Mouse (Mus musculus) right cerebral cortex, adult 18-20 months (tissue): ENCODE measurements around the gene Soga1.
A peak's percentile ranks its signal among the peaks of the same experiment; 100 is the strongest.

Experiments used
- DNase-seq: peaks from one replicate; pipeline ENCODE4 v3.0.0; 2022; ENCODE audit warnings: mixed read lengths

Soga1 gene

DNA sequence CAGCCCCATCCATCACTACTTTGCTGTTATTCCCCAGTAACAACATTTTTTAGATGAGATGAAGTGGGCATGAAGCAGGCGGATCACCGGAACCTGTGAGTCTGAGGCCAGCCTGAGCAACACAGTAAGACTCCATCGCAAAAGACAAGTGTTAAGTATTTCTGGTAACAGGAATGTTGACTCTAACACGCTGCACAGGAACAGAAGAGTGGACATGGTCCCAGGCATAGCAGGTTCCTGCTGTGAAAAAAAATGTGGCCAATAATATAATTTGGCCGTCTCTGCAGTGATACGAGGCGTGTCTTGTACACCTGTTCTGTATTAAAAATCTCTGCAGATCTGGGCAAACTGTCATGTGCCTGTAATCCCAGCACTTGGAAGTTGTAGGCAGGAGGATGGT is 43.7 kb downstream of the Soga1 start:
- no peak for DNase-seq

DNA sequence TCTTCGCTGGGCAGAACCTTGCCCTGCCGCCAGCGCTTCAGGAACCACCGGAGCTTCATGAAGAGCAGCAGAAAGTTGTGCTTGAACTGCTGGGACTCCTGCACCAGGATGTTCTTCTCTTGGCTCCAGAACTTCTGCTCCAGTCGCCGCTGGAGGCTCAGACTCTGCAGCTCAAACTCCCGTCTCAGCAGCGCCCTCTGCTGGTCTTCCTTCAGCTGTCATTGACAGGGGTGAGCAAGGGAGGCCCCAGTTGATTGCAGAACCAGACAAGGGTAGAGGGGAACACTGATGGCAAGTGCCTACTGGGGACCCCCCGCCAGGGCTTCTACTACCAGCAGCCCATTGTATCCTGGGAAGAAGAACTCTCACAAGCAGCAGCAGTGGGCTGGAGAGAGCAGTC is 48.2 kb downstream of the Soga1 start:
- DNase-seq: peak; percentile 85

GRCm38 (mm10) chr2:157028261-157028660 is 50.8 kb downstream of the Soga1 start:
- DNase-seq: no peak

DNA sequence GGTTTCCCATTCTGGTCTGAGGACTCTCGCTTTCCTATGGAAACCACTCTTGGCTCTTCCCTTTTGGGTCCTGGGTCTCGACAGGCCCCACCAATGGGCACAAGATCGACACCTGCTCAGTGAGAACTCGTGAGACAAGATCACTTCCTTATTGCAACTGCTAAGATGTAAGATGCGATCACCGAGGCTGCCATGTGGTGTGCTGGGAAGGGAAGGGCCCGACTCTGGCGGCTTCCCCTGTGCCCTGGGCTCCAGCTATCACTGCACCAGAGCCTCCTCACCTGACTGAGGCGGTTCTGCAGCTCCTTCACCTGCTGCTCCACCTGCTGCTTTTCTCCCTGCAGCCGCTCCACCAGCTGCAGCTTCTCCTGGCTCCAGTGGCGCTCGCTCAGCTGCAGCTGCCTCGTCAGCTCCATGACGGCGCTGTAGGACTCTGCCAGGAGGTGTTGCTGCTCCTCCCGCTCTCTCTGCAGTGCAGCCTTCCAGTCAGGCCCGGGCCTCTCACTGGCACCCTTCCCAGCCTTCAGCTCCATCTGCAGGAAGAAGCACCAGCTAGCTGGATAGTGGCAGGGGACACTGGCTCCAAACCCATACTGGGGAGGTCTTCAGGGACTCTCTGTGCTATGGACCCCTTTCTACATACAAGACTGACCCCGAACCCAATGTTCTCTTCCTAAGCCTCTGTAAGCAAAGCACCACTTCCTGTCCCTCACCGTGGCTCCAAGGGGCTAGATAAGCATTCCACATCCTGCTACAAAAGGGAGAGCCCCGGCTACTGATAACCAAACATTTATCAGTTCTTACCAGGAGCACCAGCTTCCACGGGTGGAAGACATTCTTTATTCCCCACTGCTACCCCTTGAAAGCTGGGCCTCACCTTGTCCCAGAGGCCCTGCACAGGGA is 51.7 kb downstream of the Soga1 start:
- DNase-seq: peak; percentile 78

DNA sequence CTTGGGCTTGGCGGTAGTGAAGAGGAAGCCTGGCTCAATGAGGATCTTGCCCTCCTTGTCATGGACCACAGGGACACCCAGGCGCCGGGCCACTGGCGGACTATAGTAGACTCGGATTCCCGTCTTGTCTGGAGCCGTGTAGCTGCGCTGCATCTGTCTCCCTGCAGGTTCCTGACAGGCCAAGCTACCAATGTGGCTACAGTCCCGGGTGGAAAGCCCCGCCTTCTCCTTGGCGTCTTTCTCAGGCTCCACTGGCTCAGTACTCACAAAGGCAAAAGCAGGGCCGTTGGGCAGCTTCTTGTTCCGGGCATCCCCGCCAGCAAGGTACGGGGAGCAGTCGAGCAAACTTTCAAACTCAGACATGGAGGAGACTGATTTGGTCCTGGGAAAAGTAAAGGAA is 57.9 kb downstream of the Soga1 start:
- DNase-seq: no peak

DNA sequence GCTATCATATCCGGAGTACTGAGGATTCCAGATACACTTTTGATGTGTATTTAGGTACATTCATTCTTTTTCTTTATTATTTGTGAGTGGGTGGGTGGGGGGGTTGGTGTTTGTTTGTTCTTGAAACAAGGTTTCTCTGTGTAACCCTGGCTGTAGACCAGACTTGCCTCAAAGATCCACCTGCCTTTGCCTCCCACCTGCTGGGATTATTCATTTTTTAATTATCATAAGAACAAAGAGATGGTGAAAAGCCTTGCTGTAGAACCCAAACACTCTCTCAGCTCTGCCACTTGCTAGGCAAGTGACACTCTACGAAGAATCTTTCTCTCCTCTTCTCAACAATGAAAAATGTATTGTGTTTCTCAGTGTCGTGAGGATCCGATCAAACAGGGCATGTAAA is 59.8 kb downstream of the Soga1 start:
- no peak for DNase-seq

DNA sequence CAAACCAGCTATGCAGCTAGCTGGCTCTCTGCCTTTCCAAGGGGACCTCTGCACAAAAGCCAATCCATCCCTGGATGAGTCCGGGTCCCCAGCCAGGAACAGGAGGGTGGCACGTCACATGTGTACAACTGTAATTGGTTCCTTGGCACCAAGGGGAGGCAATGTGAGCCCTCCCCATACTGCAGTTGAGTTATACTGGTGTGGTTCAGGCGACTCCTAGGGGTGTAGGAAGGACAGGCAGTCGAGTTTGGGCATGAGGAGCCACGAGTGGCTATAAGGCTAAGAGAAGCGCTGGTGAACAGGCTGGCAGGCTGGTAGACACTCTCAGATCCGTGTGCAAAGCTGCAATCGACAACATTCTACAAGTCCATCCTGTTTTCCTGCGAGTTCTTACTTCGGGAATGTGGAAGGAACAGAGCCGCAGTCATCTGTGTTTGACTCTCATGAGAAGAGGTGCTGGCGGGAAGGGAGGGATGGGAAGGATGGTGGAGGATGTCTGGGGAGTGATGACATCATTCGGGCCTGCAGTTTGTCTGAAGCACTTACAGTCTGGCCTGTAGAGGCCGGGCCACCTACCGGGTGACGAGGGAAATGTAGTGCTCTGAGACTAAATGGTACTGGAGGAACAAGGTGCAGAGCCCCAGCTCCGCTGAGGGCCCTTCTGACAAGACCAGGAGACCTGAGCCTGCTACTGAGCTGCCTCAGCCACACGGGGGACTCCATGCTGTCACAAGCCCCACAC is 62.4 kb downstream of the Soga1 start:
- DNase-seq: no peak

GRCm38 (mm10) chr2:157012341-157012740 is 66.7 kb downstream of the Soga1 start:
- DNase-seq: no peak

GRCm38 (mm10) chr2:157010634-157011310 is 68.3 kb downstream of the Soga1 start:
- no peak for DNase-seq

- peak; percentile 38 for DNase-seq
These were observed 68.9 kb downstream of the Soga1 start for GRCm38 (mm10) chr2:157010121-157010520.

DNA sequence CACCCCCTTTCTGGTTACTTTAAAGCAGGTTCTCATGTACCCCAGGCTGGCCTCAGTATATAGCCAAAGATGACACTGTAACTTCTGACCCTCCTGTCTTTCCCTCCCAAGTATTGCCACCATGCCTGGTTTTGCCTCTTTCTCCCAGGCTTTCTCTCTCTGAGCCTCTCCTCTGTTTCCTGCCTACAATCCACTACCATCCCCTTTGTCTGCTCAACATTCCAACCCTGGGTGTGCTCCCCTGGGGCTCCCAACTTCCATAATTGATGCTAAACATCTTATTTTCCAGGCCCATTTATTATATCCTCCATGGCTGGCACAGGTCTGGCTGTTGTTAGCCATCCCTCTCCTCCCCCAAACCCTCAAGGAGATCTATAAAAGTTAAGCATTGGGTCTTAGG is 70.5 kb downstream of the Soga1 start:
- DNase-seq: no peak

GRCm38 (mm10) chr2:157007234-157007596 is 71.8 kb downstream of the Soga1 start:
- DNase-seq: no peak

GRCm38 (mm10) chr2:157006511-157007233 is 72.4 kb downstream of the Soga1 start, which contains the start of gene Dsn1:
TSS of gene Dsn1 (minus strand) at chr2:157007154.
- peak; percentile 90 for DNase-seq

DNA sequence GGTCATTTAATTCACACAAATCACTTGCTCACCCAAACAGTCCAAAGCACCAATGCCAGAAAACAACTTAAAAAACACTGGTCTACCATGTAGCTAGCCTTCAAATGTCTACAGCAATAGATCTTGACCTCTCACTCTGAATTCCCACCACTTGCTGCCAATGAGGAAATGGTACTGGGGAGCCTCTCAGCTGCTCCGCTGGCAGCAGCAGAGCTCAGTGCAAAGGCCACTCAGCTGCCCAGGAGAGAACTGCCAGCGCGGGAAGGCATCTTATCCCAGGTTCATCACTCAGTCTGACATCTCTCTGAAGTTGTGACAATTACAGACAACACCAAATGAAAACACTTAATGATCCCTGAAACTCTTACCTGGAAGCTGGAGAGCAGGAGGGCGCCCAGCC is 76.7 kb downstream of the Soga1 start:
- no peak for DNase-seq

DNA sequence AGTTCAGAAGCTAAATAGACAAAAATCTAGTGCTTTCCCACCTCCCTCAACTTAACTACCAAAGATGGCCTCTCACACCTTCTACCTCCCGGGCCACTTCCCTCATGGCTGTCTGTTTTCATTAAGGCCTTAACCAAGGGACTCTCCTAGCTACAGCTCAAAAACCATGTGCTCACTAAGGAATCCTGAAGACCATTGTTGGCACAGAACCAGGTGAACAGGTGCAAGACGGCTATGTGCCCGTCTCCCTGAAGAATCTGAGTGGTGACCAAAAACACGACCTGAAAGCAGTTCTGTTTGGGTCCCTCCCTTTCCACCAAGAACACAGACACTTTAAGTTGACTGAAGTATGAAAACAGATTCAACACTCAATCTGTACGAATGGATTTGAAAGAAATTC is 80.8 kb downstream of the Soga1 start:
- no peak for DNase-seq

GRCm38 (mm10) chr2:156996576-156996975 is 82.5 kb downstream of the Soga1 start:
- peak; percentile 61 for DNase-seq

- DNase-seq: peak; percentile 97
These were observed 87.4 kb downstream of the Soga1 start, which contains the start of gene Ndrg3 for GRCm38 (mm10) chr2:156991470-156992319. TSS of gene Ndrg3 (minus strand) at chr2:156992056.

DNA sequence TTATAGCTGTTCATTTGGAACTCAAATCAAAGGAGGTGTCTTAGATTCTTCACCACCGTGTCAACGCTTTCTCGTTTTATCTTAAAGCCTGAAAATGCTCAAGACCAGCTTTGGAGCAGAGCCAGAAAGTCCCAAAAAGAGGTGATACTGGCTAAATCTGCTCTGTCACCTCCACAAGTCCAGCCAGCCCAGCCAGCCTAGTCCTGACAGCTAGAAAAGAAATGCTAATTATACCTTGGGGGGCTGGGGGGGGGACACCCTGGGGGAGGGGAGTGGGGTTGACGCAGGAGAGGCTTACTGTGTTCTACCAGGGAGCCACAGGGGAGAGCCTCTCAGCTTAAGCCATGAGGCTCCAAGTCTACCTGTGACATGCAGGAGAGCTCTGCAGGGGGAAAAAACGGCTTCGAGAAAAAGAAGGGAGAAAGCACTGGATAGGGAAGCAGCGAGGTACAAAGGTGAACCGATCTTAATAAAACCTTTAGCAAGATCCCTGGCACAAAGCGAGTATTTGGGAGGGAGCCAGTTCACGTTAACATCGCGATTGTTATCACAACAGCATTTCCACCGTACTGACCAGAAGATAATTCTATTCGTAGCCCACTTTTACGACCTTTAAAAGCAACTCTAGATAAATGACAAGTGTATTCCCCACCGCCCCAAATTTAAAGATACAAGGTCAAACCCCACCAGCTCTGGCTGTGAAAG is 88.2 kb downstream of the Soga1 start:
- DNase-seq: no peak

- no peak for DNase-seq
These were observed 91.7 kb downstream of the Soga1 start for GRCm38 (mm10) chr2:156987316-156987715.

GRCm38 (mm10) chr2:156982864-156983263 is 96.2 kb downstream of the Soga1 start:
- no peak for DNase-seq

- no peak for DNase-seq
These were observed 97.8 kb downstream of the Soga1 start for GRCm38 (mm10) chr2:156981291-156981690.
